Mouse (Mus musculus): ENCODE measurements around the gene Rnf213.

DNA sequence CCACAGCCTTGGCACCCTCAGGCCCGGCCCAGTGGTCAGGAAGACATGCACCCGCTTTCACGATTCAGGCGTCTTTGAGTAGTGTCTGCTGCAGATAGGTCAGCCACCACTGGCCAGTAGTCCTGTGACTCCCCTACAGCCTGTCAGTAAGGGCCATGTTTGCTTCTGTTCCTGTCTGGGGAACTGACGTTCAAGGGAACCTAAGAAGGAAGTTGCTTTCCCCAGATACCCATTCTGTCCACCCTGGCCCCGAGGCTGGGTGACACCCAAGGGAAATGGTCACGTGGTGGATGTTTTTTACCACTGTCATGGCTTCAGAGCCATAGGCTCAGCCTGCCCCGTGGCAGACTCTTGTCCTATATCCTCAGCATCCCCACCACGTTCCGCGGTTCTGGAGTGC is 15.6 kb upstream of the Rnf213 start:
- TF ChIP-seq CTCF (IDR thresholded peaks at IDR 0.05; ENCODE audit: insufficient read depth, low read depth, low read length) (no peak), POLR2A (IDR thresholded peaks at IDR 0.05; ENCODE audit: insufficient read depth, low read depth, low read length) (no peak)
